Mouse (Mus musculus) forebrain, embryonic 16.5 days (tissue): ENCODE results near the gene Gm10491. TPM values are rescaled to one million over a fixed set of nuclear protein-coding genes. Genes with fewer than 3 reads are reported as not detected.
A peak's percentile ranks its signal among the peaks of the same experiment; 100 is the strongest.

ENCODE experiments used
- ATAC-seq: fragments of 200-750 bp; cut with Nextera tagmentation; 2 replicates; pipeline ENCODE4 v1.8.0; 2017; ENCODE audit warnings: mild to moderate bottlenecking, moderate library complexity
- H3K27ac ChIP-seq: fragments of 300-500 bp; sonication (generic); 2 replicates; pipeline ENCODE4 v1.5.1; 2014; ENCODE audit warnings: low read length, control low read depth
- H3K27me3 ChIP-seq: fragments of 300-500 bp; sonication (generic); replicated peaks from 2 replicates; pipeline ENCODE4 v1.6.1; 2014; ENCODE audit warnings: low read length; ENCODE audit not compliant: control insufficient read depth, insufficient read depth
- H3K36me3 ChIP-seq: fragments of 300-500 bp; sonication (generic); 2 replicates; pipeline ENCODE4 v1.6.1; 2014; ENCODE audit not compliant: control insufficient read depth, insufficient read depth
- H3K4me1 ChIP-seq: fragments of 300-500 bp; sonication (generic); replicated peaks from 2 replicates; pipeline ENCODE4 v1.6.1; 2014; ENCODE audit warnings: low read length; ENCODE audit not compliant: control insufficient read depth, insufficient read depth
- H3K4me2 ChIP-seq: fragments of 300-500 bp; sonication (generic); 2 replicates; pipeline ENCODE4 v1.6.1; 2014; ENCODE audit warnings: mild to moderate bottlenecking, low read length, control low read depth
- H3K4me3 ChIP-seq: fragments of 300-500 bp; sonication (generic); replicated peaks from 2 replicates; pipeline ENCODE4 v1.5.1; 2014; ENCODE audit warnings: mild to moderate bottlenecking, low read length, control low read depth
- H3K9ac ChIP-seq: fragments of 300-500 bp; sonication (generic); replicated peaks from 2 replicates; pipeline ENCODE4 v1.6.1; 2014; ENCODE audit warnings: low read depth, low read length, control low read depth
- H3K9me3 ChIP-seq: fragments of 300-500 bp; sonication (generic); 2 replicates; pipeline ENCODE4 v1.6.1; 2016; ENCODE audit warnings: low read length; ENCODE audit not compliant: control insufficient read depth
- WGBS: fragments of 180-500 bp; shearing (Covaris S2); extraction: QIAGEN DNeasy Blood & Tissue Kit; methylation state at CpG from one replicate; pipeline ENCODE4 v1.1.7; 2014; 5-methylcytosine and 5-hydroxymethylcytosine counted together
- polyA plus RNA-seq: library from polyadenylated mRNA; unstranded; fragments of >200 nt; fragmentation: Nextera tagmentation; extraction: Ambion mirVana; gene quantifications from 2 replicates; pipeline ENCODE4 v1.2.1, GENCODE M21; 2015

Gene Gm10491
- polyA plus RNA-seq, result not detected in 2 replicates

DNA sequence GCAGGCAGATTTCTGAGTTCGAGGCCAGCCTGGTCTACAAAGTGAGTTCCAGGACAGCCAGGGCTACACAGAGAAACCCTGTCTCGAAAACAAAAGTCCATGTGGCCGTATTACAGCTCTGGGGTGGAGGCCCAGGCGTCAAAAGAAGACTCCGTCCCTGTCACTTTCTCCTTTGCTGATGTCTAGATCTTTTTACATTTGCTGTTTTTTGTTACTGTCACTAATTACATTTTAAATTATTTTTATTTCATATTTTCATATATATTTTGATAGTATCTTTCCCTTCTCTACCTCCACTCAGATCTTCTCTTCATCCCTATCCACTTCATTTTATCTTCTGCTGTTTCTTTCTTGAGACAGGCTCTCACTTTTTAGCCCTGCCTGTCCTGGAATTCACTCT lies at the start of gene Gm10491:
Gene Gm10491 (minus strand): TSS at position 101 of the 400 bp plus-strand sequence.
- Histone ChIP-seq H3K9ac (no peak within 1 kb of the TSS), H3K4me1 (no peaks in the 10 kb centered on the region), H3K36me3 (no peaks in the 10 kb centered on the region), H3K27me3 (no peaks in the 10 kb centered on the region), H3K9me3 (no peaks in the 10 kb centered on the region), H3K4me2 (no peak within 1 kb of the TSS), H3K4me3 (no peak within 1 kb of the TSS), H3K27ac (no peak within 1 kb of the TSS)
- WGBS, result 90% methylated on average over 4 of the region's 5 CpGs
- no peak for ATAC-seq

DNA sequence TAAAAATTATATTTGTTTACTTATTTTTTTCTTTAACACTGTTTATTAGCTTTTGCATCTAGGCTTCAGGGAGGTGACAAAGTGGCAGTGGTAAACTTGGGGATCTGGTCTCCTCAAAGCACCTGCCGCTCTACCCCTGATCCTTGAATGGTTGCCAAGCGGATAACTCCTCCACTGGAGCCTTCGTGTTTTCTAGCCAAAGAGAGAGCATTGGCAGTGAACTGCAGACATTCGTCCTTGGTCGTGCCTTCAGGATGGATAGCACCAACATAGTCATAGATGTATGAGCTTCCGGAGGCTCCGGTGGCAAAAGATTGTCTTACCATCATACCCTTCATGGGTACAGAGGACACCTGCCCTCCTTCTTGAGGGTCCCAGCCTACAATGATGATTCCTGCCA lies 42.5 kb upstream of the Gm10491 start:
- 96% methylated on average over 7 of the region's 7 CpGs for WGBS
- H3K4me1 ChIP-seq, result peaks cover 6% of the 10 kb centered on the region
- H3K9me3 ChIP-seq, result no peaks in the 10 kb centered on the region
- H3K4me2 ChIP-seq, result no peak overlapping the region
- H3K9ac ChIP-seq, result no peak overlapping the region
- no peaks in the 10 kb centered on the region for H3K36me3 ChIP-seq
- no peaks in the 10 kb centered on the region for H3K27me3 ChIP-seq
- ATAC-seq, result no peak
- H3K4me3 ChIP-seq, result no peak overlapping the region
- no peak overlapping the region for H3K27ac ChIP-seq

DNA sequence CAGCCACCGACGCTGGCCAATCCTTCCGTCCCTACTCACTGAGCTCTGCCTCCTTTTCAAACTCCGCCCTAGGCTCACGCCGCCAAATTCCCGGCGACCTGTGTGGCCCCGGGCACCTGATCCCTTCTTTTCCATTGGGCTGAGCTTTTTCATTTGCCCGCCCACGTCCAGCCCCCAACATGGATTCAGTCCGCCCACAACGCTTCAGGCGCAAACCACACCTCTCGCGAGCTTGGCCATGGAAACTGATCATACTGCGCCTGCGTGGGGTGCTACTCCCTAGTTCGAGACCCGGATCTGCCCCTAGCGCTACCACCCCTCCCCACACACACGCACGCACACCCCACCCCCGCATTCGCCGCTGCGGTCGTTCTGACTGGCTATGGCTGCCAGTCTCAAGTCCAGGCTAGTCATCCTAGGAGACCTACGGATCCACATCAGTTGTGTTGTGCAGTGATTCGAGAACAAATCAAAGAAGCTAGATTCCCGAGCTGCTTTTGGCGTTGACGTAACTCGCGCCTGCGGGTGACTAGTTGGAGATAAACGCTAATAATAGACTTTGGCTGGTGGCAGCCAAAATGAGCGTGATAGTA lies 40.4 kb upstream of the Gm10491 start:
- peak overlapping the region; percentile 58 for H3K4me3 ChIP-seq
- ATAC-seq, result peak; percentile 99
- WGBS, result 17% methylated on average over 37 of the region's 38 CpGs
- H3K9ac ChIP-seq, result peak overlapping the region; percentile 53
- peak overlapping the region; percentile 66 for H3K27ac ChIP-seq
- H3K27me3 ChIP-seq, result no peaks in the 10 kb centered on the region
- no peaks in the 10 kb centered on the region for H3K9me3 ChIP-seq
- H3K4me2 ChIP-seq, result peak overlapping the region; percentile 49
- H3K36me3 ChIP-seq, result no peaks in the 10 kb centered on the region
- peaks cover 6% of the 10 kb centered on the region for H3K4me1 ChIP-seq

DNA sequence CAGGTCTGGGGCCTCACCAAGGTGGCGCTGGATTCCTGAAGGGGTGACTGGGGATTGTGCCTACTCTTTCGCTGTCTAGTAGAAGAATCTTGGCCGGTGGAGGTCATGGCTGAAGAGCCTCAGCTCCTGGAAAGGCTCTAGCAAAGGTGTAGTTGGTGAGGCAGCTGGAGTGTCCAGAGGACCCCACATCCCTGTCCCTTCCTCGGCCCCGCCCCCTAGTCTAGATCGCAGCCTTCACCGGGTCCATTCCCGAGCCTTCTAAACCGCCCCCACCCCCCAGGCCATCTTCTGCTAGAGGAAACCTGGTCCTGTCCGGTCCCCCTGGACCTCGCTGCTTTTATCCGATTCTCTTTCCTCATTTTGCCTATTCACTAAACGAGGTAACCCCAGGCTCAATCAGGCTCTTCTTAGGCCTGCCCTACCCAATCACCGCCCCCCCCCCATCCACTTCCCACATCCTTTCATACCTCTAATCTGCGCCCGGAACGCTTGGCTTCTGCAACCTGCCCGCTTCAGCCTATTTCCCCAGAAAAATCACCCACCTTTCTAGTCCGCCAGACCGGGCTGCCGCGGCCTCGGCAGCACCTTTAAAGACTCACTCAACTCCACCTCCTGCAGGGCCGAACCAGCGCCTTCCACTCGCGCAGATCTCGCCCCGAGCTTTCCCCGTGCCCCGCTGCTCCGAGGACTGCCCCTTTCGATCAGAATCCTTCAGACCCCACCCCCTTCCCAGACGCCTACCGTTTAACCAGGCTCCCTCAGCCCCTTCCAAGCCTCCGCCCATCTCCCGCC lies 39.7 kb upstream of the Gm10491 start, which contains the start of gene Hdac6:
Gene Hdac6 (minus strand): TSS at position 782 of the 792 bp plus-strand sequence.
- Histone ChIP-seq H3K9me3 (no peaks in the 10 kb centered on the region), H3K4me1 (peaks cover 6% of the 10 kb centered on the region), H3K4me3 (peak within 1 kb of the TSS; percentile 58), H3K27ac (peak within 1 kb of the TSS; percentile 66), H3K27me3 (no peaks in the 10 kb centered on the region), H3K4me2 (peak within 1 kb of the TSS; percentile 54), H3K36me3 (no peaks in the 10 kb centered on the region), H3K9ac (peak within 1 kb of the TSS; percentile 65)
- WGBS, result 21% methylated on average over 34 of the region's 37 CpGs
- ATAC-seq, result peak; percentile 45

DNA sequence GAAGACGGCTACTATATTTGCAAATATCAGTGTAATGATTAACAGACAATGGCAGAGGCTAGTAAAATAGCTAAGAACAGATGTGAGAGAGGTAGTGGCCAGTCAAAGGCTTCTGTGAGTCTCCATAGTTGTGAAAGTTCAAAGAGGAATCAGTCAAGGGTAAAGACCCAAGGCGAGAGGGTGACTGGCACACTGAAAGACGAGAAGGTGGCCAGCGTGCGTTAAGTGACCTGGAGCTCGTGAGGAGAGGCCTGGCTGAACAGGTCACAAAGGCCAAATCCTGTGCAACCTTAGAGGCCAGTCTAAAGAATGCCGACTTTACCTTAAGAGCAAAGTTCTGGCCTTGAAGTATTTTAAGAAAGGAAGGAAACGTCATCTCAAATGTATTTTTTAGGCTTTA lies 38.0 kb upstream of the Gm10491 start:
- H3K4me1 ChIP-seq, result peaks cover 6% of the 10 kb centered on the region
- H3K9me3 ChIP-seq, result no peaks in the 10 kb centered on the region
- no peak overlapping the region for H3K9ac ChIP-seq
- H3K27me3 ChIP-seq, result no peaks in the 10 kb centered on the region
- no peaks in the 10 kb centered on the region for H3K36me3 ChIP-seq
- no peak overlapping the region for H3K4me2 ChIP-seq
- 75% methylated on average over 8 of the region's 8 CpGs for WGBS
- no peak for ATAC-seq
- H3K27ac ChIP-seq, result no peak overlapping the region
- H3K4me3 ChIP-seq, result no peak overlapping the region

DNA sequence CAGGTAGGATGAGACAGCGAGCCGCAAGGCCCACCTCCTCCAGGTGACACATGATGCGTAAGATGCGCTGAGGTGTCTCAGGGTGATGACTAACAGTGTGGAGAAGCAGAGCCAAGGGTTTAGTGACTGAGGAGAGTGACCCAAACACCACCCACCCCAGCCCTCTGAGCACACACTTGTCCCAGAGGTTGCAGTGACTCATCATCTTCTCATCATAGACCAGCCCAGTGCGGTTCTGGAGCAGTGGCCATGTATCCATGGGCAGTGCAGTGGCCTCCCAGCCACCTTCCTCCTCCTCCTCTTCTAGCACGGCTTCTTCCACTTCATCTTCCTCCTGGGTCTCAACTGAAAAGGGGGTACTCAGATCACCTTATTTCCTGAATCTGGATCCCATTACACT lies 30.0 kb upstream of the Gm10491 start:
- no peak for ATAC-seq
- Histone ChIP-seq H3K4me1 (no peaks in the 10 kb centered on the region), H3K4me3 (no peak overlapping the region), H3K36me3 (no peaks in the 10 kb centered on the region; the same call in 1 of the 2 replicates), H3K4me2 (no peak overlapping the region), H3K9ac (no peak overlapping the region), H3K27me3 (no peaks in the 10 kb centered on the region), H3K27ac (no peak overlapping the region), H3K9me3 (no peaks in the 10 kb centered on the region)
- WGBS, result 91% methylated on average over 5 of the region's 6 CpGs

DNA sequence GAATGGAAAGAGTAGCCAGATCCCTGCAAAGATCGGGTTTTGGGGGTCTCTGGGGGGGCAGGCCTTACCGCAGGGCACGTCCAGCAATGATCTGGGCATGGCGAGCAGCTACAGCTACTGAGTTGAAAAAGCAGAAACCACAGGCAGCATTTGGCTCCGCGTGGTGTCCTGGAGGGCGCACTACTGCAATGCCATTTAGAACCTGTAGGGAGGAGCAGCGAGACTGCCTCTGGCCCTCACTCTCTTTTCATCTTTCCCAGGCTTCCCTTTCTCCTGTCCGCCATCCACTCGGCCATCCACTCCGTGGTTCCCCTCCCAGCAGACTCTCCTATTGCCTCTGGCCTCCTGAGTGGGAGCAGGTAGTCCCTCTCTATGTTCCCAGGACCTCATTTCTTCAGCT lies 29.2 kb upstream of the Gm10491 start:
- Histone ChIP-seq H3K27ac (no peak overlapping the region), H3K9ac (no peak overlapping the region), H3K4me3 (no peak overlapping the region), H3K9me3 (no peaks in the 10 kb centered on the region), H3K4me2 (no peak overlapping the region), H3K27me3 (no peaks in the 10 kb centered on the region), H3K36me3 (no peaks in the 10 kb centered on the region; the same call in 1 of the 2 replicates), H3K4me1 (no peaks in the 10 kb centered on the region)
- no peak for ATAC-seq
- 55% methylated on average over 10 of the region's 11 CpGs for WGBS

DNA sequence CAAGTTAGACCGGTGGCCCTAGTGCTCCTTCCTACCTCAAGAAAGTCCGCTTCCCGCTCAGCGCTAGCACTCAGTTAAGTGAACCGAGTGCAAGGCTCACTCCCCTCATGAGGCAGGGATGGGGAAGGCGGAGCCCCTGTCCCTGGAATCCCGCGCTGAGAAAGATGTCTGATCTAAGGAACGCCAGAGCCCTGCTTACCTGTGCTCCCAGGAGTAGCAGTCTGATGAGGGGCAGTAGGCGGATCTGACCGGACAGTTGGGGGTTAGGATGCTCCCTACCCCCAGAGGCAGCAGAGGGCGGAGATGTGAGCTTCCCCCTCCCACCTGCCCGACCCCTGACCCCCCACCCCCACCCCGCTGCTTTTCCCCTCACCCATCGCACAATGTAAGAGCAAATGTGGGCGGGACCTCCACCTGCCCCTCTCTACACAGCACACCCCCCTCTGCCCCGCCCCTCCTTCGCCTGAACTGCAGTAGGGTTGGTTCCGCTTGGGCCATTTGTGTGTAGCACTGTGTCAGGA lies 20.7 kb upstream of the Gm10491 start, which contains the start of gene Eras:
Gene Eras (minus strand): TSS at position 338 of the 521 bp plus-strand sequence.
- ATAC-seq, result no peak
- Histone ChIP-seq H3K4me3 (no peak within 1 kb of the TSS), H3K4me2 (no peak within 1 kb of the TSS), H3K27me3 (no peaks in the 10 kb centered on the region), H3K9me3 (no peaks in the 10 kb centered on the region), H3K36me3 (peaks cover 6% of the 10 kb centered on the region), H3K9ac (no peak within 1 kb of the TSS), H3K4me1 (no peaks in the 10 kb centered on the region), H3K27ac (no peak within 1 kb of the TSS)
- 24% methylated on average over 19 of the region's 19 CpGs for WGBS

DNA sequence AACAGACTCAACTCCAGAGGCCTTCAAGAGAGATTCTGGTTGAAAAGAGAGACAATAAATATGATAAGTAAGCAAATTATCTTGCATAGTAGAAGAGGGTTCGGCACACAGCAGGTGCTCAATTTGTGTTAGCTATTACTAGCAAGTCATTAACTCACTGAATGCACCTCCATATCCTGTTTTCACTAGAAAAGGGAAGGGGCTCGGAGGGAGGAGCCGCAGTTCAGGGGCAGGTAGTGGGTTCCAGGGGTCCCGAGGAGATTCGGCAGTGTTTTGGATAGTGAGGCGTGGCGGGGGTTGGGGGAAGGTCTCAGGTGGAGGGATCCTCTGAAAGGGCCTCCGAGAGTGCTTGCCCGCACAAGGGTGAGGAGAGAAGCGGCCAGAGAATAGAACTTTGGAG lies 19.5 kb upstream of the Gm10491 start:
- 29% methylated on average over 10 of the region's 10 CpGs for WGBS
- Histone ChIP-seq H3K27ac (no peak overlapping the region), H3K36me3 (peaks cover 6% of the 10 kb centered on the region), H3K4me2 (no peak overlapping the region), H3K9me3 (no peaks in the 10 kb centered on the region), H3K27me3 (no peaks in the 10 kb centered on the region), H3K9ac (no peak overlapping the region), H3K4me1 (peaks cover 7% of the 10 kb centered on the region), H3K4me3 (no peak overlapping the region)
- no peak for ATAC-seq
